Mouse (Mus musculus): ENCODE measurements around the gene 2300002M23Rik.

DNA sequence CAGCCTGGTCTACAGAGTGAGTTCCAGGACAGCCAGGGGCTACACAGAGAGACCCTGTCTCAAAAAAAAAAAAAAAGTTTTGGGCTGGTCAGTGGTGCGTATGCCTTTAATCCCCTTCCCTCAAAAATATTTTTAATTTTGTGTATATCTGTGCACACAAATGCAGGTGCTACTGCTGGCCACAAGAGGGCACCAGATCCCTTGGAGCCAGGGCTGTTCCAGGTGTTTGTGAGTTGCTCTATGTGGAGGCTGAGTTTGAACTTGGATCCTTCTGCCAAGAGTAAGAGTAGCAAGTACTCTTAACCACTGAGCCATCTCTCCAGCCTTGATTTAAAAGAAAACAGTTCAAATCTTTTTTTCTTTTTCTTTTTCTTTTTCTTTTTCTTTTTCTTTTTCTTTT is 15.7 kb downstream of the 2300002M23Rik start:
- no peak for TF ChIP-seq EP300 (IDR thresholded peaks at IDR 0.05; ENCODE audit: low read depth)
- peak; percentile 67 for TF ChIP-seq CTCF (IDR thresholded peaks at IDR 0.05; ENCODE audit: low read depth)

Data from liver, postnatal 0 days (tissue).